Mouse (Mus musculus) olfactory bulb, adult 2 months (tissue): ENCODE results near the gene Zdhhc18.

ENCODE experiments used
- CTCF ChIP-seq: fragments of 200-500 bp; IDR thresholded peaks from 2 replicates; pipeline ENCODE4 v1.5.1; 2012; ENCODE audit warnings: low read depth, mild to moderate bottlenecking, low read length, moderate library complexity; ENCODE audit not compliant: insufficient read depth
- POLR2A ChIP-seq: fragments of 200-500 bp; IDR thresholded peaks from 2 replicates; pipeline ENCODE4 v1.6.1; 2012; ENCODE audit warnings: mild to moderate bottlenecking, low read depth, low read length, moderate library complexity; ENCODE audit not compliant: insufficient read depth

- TF ChIP-seq POLR2A, result no peak
- TF ChIP-seq CTCF, result no peak
Observed at GRCm38 (mm10) chr4:133657829-133658458, 8.0 kb upstream of the Zdhhc18 start.
